In the genomic region with DNA sequence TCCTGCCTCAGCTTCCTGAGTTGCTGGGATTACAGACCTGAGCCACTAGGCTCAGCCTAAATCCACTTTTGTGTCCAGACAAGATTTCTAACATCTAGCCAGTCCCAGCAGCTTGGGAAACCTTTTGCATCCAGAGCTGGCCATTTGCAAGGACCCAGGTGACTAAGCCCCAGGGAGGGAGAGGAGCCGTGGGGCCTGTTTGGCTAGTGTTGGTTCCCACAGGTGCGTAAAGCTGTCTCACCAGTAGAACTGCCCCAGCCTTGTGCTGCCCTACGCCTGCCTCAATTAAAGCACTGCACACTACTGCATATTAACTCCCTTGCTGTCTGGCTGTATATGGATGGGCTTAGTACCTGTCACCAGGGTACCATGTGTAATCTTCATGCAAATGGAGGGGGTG, we compare ENCODE assay signal across 20 mouse cellular contexts. TPM values are rescaled to one million over a fixed set of nuclear protein-coding genes. Genes with fewer than 3 reads are reported as not detected.
"Had no signal": no experiment of that assay in that cellular context is flagged by ENCODE, and none has a peak within 500 bp of the region (broad histone marks: within the 10 kb centered on the region; RNA-seq: fewer than 3 reads in every experiment).

No protein-coding gene starts in this region.

- ATAC-seq: lung, postnatal 0 days; midbrain, embryonic 13.5 days; midbrain, embryonic 15.5 days had no signal

- H3K4me2 ChIP-seq: lung, embryonic 15.5 days; midbrain, embryonic 11.5 days; midbrain, embryonic 13.5 days; midbrain, embryonic 15.5 days; neural tube, embryonic 12.5 days; stomach, embryonic 15.5 days had no signal

- H3K9ac ChIP-seq: liver, embryonic 14.5 days; lung, embryonic 15.5 days; midbrain, embryonic 13.5 days; midbrain, embryonic 15.5 days; neural tube, embryonic 12.5 days; stomach, embryonic 15.5 days had no signal

- H3K27me3 ChIP-seq: lung, embryonic 15.5 days; megakaryocyte, embryonic 14.5 days; midbrain, embryonic 13.5 days; midbrain, embryonic 15.5 days; neural tube, embryonic 12.5 days; stomach, embryonic 15.5 days had no signal

- H3K27ac ChIP-seq: liver, embryonic 14.5 days; lung, embryonic 15.5 days; macrophage; midbrain, embryonic 13.5 days; midbrain, embryonic 15.5 days; neural tube, embryonic 12.5 days; stomach, embryonic 15.5 days; stomach, postnatal 0 days had no signal

- H3K4me3 ChIP-seq: lung, embryonic 15.5 days; megakaryocyte, embryonic 14.5 days; midbrain, embryonic 13.5 days; midbrain, embryonic 15.5 days; neural tube, embryonic 12.5 days; stomach, embryonic 15.5 days had no signal

- DNase-seq: lung, adult 2 months; lung, postnatal 14 days; lung, postnatal 36 days; right cerebral cortex, postnatal 14 days; thymus, adult 2 months; thymus, postnatal 25 days; thymus, postnatal 4 days had no signal

- H3K9me3 ChIP-seq: lung, embryonic 15.5 days; megakaryocyte, embryonic 14.5 days; midbrain, embryonic 13.5 days; midbrain, embryonic 15.5 days; neural tube, embryonic 12.5 days; stomach, embryonic 15.5 days had no signal

RNA-seq across cellular contexts. Expression of a gene that starts 52.2 kb away (rescaled TPM):
- total RNA-seq: megakaryocyte progenitor cell, adult 5-6 weeks had no signal
- polyA plus RNA-seq: liver, embryonic 14.5 days; liver, embryonic 16.5 days; lung, postnatal 0 days; macrophage had no signal
